Mouse (Mus musculus): ENCODE results near the gene Adpgk.

- TF ChIP-seq EP300 (IDR thresholded peaks at IDR 0.05) (no peak), CTCF (IDR thresholded peaks at IDR 0.05) (no peak)
Observed at GRCm38 (mm10) chr9:59280888-59281287, 10.5 kb upstream of the Adpgk start.

Measured in lung, postnatal 0 days (tissue).